In the genomic region with DNA sequence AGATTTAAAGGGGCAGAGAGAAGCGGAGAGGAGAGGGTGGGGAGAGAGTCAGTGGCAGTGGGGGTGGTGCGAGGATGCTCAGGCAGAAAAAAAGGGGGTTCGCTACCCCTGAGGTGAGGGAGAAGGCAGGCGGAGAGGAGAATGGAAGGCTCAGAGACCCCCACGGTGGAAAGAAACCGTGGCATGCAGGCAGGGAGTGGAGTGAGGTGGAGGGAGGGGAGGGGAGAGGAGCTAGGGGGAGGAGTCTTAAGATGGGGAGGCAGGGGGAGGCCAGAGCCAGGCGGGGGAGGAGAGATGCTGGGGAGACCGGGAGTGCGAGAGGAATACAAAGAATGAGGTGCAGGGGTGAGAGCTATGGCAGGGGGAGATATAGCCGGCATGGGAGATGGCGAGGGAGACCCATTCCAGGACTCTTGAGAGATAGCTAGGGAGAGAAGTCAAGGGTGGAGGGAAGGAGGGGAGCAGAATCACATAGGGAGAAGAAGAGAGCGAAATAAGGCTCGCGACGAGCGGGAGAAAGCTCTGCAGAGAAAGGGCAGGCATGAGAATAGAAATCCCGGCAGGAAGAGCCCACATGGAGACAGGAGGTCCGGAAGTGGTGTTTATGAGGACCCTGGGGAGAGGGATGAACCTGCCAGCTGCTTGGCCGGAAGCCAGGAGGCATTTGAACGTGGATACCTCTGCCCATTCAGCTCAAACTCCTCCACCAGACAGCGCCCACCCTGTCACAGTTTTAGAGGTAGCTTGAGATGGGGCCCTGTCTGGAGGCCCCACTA, we compare ENCODE assay signal across 8 mouse cellular contexts. TPM values are rescaled to one million over a fixed set of nuclear protein-coding genes. Genes with fewer than 3 reads are reported as not detected.
DNase-seq lines count a peak whose midpoint lies in the region; ATAC-seq lines count a peak whose summit lies in the region.

A gene (minus strand): TSS at position 511 of the 776 bp plus-strand sequence.

- DNase-seq in layer of hippocampus, adult 11-12 months (ENCODE audit: low spot score): peak; percentile 69
- no peak for DNase-seq in layer of hippocampus, adult 9-10 months (ENCODE audit: low spot score)
- DNase-seq in cerebellum, postnatal 25 days: peak; percentile 89
- DNase-seq in liver, embryonic 13.5 days: no peak
- no peak for DNase-seq in adipocyte (ENCODE audit: low spot score)
- DNase-seq in thymus, postnatal 0 days (ENCODE audit: low spot score): no peak
- DNase-seq in embryo, embryonic 10 days (ENCODE audit: low spot score): no peak

- H3K4me2 ChIP-seq in hindbrain, embryonic 15.5 days: peak within 1 kb of the TSS; percentile 74
- H3K4me2 ChIP-seq in liver, embryonic 13.5 days: peak within 1 kb of the TSS; percentile 73; the same call in 1 of the 2 replicates

- WGBS in hindbrain, embryonic 15.5 days: 4% methylated on average over 21 of the region's 21 CpGs
- 12% methylated on average over 21 of the region's 21 CpGs for WGBS in liver, embryonic 13.5 days (ENCODE audit: insufficient replicate concordance)

- peaks cover 11% of the 10 kb centered on the region; the same call in 1 of the 2 replicates for H3K36me3 ChIP-seq in hindbrain, embryonic 15.5 days
- no peaks in the 10 kb centered on the region for H3K36me3 ChIP-seq in liver, embryonic 13.5 days

- peak within 1 kb of the TSS; percentile 76 for H3K4me3 ChIP-seq in hindbrain, embryonic 15.5 days
- no peak within 1 kb of the TSS for H3K4me3 ChIP-seq in liver, embryonic 13.5 days (replicated peaks)

- peaks cover 48% of the 10 kb centered on the region for H3K4me1 ChIP-seq in hindbrain, embryonic 15.5 days (replicated peaks)
- H3K4me1 ChIP-seq in liver, embryonic 13.5 days (replicated peaks): peaks cover 12% of the 10 kb centered on the region

- ATAC-seq in hindbrain, embryonic 15.5 days (ENCODE audit: low FRiP score, low read depth): peak; percentile 75
- ATAC-seq in liver, embryonic 13.5 days (ENCODE audit: low read depth): no peak

- no peaks in the 10 kb centered on the region for H3K9me3 ChIP-seq in hindbrain, embryonic 15.5 days
- H3K9me3 ChIP-seq in liver, embryonic 13.5 days (replicated peaks): no peaks in the 10 kb centered on the region

- peak within 1 kb of the TSS; percentile 96 for H3K27ac ChIP-seq in hindbrain, embryonic 15.5 days (replicated peaks)
- H3K27ac ChIP-seq in liver, embryonic 13.5 days: no peak within 1 kb of the TSS

- H3K9ac ChIP-seq in hindbrain, embryonic 15.5 days: peak within 1 kb of the TSS; percentile 93
- H3K9ac ChIP-seq in liver, embryonic 13.5 days: no peak within 1 kb of the TSS

- H3K27me3 ChIP-seq in hindbrain, embryonic 15.5 days: no peaks in the 10 kb centered on the region
- H3K27me3 ChIP-seq in liver, embryonic 13.5 days: peaks cover 68% of the 10 kb centered on the region

RNA-seq across cellular contexts. Expression of the gene that starts here (rescaled TPM):
- polyA plus RNA-seq in hindbrain, embryonic 15.5 days (2015; fragmentation: Nextera tagmentation; extraction: Ambion mirVana): 33.6 and 40.7 TPM in 2 replicates
- 0.06 and 0.07 TPM in 2 replicates for polyA plus RNA-seq in liver, embryonic 13.5 days (2015; fragmentation: Nextera tagmentation; extraction: Ambion mirVana)
- polyA plus RNA-seq in thymus, postnatal 0 days (2015; fragmentation: Nextera tagmentation; extraction: Ambion mirVana): 0.09 TPM in 2 replicates

Comparison
In these comparisons a context has a peak if more than half of its experiments do, and no peak if none do; other contexts are left out.
1. RNA of the gene that starts here (polyA plus RNA-seq): 33.6 to 40.7 TPM in hindbrain, embryonic 15.5 days; 0.09 TPM in thymus, postnatal 0 days and 0.06 to 0.07 TPM in liver, embryonic 13.5 days; every median in the first group is over 10 times any median in the second.
2. DNase-seq: peak in layer of hippocampus, adult 11-12 months (single experiment) and cerebellum, postnatal 25 days (2 of 2); none in layer of hippocampus, adult 9-10 months (single experiment), liver, embryonic 13.5 days (single experiment), adipocyte (single experiment), thymus, postnatal 0 days (single experiment) and embryo, embryonic 10 days (single experiment).